Mouse (Mus musculus): ENCODE measurements around the gene Arhgap27. TPM values are rescaled to one million over a fixed set of nuclear protein-coding genes. Genes with fewer than 3 reads are reported as not detected.
"Not testable (repeated sequence)": the region's sequence is repeated elsewhere in the genome, so short reads cannot be mapped to it uniquely, and the experiment has no call there.

Arhgap27 gene
- polyA plus RNA-seq, 1 experiment from 2014 or later = 40.2 TPM

DNA sequence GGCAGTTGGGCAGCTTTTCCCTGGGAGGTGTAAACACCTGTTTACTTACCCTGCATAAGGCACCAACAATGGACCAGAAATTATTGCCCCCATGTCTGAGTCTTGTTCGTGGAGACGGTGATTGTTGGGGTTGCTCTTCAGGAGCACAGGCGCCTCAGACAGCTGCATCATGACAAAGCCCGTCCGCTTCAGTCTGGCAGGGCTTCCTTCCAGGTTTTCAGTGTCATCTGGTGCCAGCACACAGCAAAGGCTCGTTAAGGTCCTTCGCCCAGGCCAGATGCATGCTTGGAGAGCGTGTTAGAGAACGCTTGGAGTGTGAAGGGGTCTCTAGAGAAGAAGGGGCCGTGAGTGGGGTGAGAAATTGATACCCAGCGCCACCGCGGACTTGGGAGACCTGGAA lies 38.8 kb downstream of the Arhgap27 start:
- no peak for ATAC-seq
- Histone ChIP-seq H3K4me3 (ENCODE audit: low read length) (no peak overlapping the region), H3K36me3 (ENCODE audit: control insufficient read depth, insufficient read depth, low read length) (no peaks in the 10 kb centered on the region), H3K27ac (ENCODE audit: low read length) (no peak overlapping the region), H3K27me3 (replicated peaks; ENCODE audit: control insufficient read depth, insufficient read depth, low read length) (no peaks in the 10 kb centered on the region), H3K9me3 (ENCODE audit: control insufficient read depth, low read length) (no peaks in the 10 kb centered on the region), H3K4me1 (ENCODE audit: control insufficient read depth, insufficient read depth, low read length) (no peaks in the 10 kb centered on the region), H3K9ac (ENCODE audit: low read depth, low read length) (no peak overlapping the region), H3K4me2 (ENCODE audit: low read depth, low read length) (no peak overlapping the region)
- WGBS = 58% methylated on average over 13 of the region's 13 CpGs

DNA sequence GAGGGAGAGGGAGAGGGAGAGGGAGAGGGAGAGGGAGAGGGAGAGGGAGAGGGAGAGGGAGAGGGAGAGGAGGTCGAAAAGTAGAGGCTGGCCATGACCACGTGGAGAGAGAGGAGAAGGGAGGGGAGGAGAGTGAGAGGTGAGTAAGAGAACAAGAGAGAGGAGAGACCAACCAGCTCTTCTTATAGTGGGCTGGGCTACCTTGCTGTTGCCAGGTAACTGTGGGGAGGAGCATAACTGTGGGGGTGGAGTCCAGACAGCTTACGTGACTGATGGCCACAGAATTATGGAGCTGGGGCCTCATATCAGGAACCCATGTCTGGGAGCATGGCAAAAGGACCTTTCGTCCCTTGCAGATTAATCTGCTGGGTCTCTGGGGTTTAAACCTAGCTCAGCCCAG lies 40.7 kb downstream of the Arhgap27 start:
- ATAC-seq = peak; percentile 49; the same call in 1 of the 2 replicates
- 38% methylated on average over 4 of the region's 4 CpGs for WGBS
- H3K27ac ChIP-seq (ENCODE audit: low read length) = not testable (repeated sequence)

DNA sequence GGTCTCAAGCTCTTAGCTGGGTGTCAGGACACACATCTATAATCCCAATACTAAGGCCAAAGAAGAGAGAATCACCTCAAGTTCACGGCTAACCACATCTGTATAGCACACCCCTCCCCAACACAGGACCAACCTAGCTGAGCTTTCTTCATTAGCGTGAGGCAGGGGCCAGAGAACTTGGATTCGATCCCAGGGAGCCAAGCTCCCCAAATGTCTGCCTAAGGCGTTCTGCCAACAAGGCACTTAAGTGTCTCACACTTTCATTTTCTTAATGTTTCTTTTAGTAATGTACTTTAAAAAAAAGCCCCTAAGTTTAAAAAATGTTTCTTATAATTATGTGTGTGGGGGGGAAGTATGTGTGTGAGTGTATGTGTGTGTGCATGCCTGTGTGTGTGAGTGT lies 42.8 kb downstream of the Arhgap27 start:
- ATAC-seq = no peak
- Histone ChIP-seq H3K4me1 (ENCODE audit: control insufficient read depth, insufficient read depth, low read length) (no peaks in the 10 kb centered on the region), H3K9me3 (ENCODE audit: control insufficient read depth, low read length) (no peaks in the 10 kb centered on the region), H3K27ac (ENCODE audit: low read length) (no peak overlapping the region), H3K4me3 (ENCODE audit: low read length) (no peak overlapping the region), H3K4me2 (ENCODE audit: low read depth, low read length) (no peak overlapping the region), H3K27me3 (replicated peaks; ENCODE audit: control insufficient read depth, insufficient read depth, low read length) (no peaks in the 10 kb centered on the region), H3K9ac (ENCODE audit: low read depth, low read length) (no peak overlapping the region), H3K36me3 (ENCODE audit: control insufficient read depth, insufficient read depth, low read length) (no peaks in the 10 kb centered on the region)
- 52% methylated on average over 4 of the region's 4 CpGs for WGBS

More for the DNA sequence above, 40.7 kb downstream of the Arhgap27 start:
- H3K4me3 ChIP-seq (ENCODE audit: low read length); H3K27me3 ChIP-seq (replicated peaks; ENCODE audit: control insufficient read depth, insufficient read depth, low read length); H3K9me3 ChIP-seq (ENCODE audit: control insufficient read depth, low read length); H3K9ac ChIP-seq (ENCODE audit: low read depth, low read length); H3K4me1 ChIP-seq (ENCODE audit: control insufficient read depth, insufficient read depth, low read length); H3K4me2 ChIP-seq (ENCODE audit: low read depth, low read length); H3K36me3 ChIP-seq (ENCODE audit: control insufficient read depth, insufficient read depth, low read length): not testable (repeated sequence)

DNA sequence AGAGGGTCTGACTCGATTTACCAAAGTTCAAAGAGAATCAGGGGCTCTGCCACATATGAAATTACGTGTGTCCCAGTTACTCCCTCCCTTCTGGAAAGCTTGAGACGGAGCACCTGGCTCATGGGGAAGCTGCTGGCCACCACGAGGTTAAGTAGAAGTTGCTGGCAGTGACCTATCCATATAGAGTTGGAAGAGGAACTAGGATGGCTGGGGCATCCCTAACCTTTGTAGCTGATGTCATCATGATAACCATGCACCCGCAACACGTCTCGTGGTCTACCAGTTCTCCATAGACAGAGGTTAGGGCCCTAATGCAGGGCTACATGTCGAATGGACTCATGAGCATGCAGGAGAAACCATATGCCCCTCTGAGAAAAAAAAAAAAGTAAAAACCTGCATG lies 43.3 kb downstream of the Arhgap27 start:
- H3K9me3 ChIP-seq (ENCODE audit: control insufficient read depth, low read length) = no peaks in the 10 kb centered on the region
- H3K27me3 ChIP-seq (replicated peaks; ENCODE audit: control insufficient read depth, insufficient read depth, low read length) = no peaks in the 10 kb centered on the region
- H3K27ac ChIP-seq (ENCODE audit: low read length) = no peak overlapping the region
- 83% methylated on average over 8 of the region's 8 CpGs for WGBS
- H3K9ac ChIP-seq (ENCODE audit: low read depth, low read length) = no peak overlapping the region
- no peaks in the 10 kb centered on the region for H3K36me3 ChIP-seq (ENCODE audit: control insufficient read depth, insufficient read depth, low read length)
- H3K4me3 ChIP-seq (ENCODE audit: low read length) = no peak overlapping the region
- H3K4me1 ChIP-seq (ENCODE audit: control insufficient read depth, insufficient read depth, low read length) = peaks cover under 1% of the 10 kb centered on the region; the same call in 1 of the 2 replicates
- ATAC-seq = no peak
- no peak overlapping the region for H3K4me2 ChIP-seq (ENCODE audit: low read depth, low read length)

DNA sequence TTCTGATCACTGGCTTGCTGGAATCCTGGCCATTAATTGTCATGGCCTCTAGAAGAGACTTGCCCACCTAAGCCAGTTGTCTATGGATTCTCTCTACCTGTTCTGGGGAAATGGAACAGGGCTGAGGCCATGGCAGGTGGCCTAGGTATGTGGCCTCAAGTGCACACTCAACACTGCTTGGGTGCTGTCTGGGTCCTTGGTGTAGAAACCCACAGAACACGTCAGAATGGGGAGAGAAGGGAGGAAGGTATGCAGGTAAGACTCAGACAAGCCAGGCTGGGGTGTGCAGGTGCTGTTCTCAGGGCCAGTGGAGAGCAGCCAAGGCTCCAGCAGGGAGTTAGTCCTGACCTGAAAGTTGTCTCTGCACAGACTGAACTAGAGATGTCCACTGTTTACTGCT lies 45.5 kb downstream of the Arhgap27 start:
- 67% methylated on average over 1 of the region's 1 CpGs for WGBS
- H3K9ac ChIP-seq (ENCODE audit: low read depth, low read length) = no peak overlapping the region
- no peaks in the 10 kb centered on the region for H3K27me3 ChIP-seq (replicated peaks; ENCODE audit: control insufficient read depth, insufficient read depth, low read length)
- no peaks in the 10 kb centered on the region for H3K36me3 ChIP-seq (ENCODE audit: control insufficient read depth, insufficient read depth, low read length)
- no peaks in the 10 kb centered on the region for H3K9me3 ChIP-seq (ENCODE audit: control insufficient read depth, low read length)
- peaks cover 6% of the 10 kb centered on the region; the same call in 1 of the 2 replicates for H3K4me1 ChIP-seq (ENCODE audit: control insufficient read depth, insufficient read depth, low read length)
- no peak overlapping the region for H3K4me3 ChIP-seq (ENCODE audit: low read length)
- no peak for ATAC-seq
- H3K27ac ChIP-seq (ENCODE audit: low read length) = no peak overlapping the region
- H3K4me2 ChIP-seq (ENCODE audit: low read depth, low read length) = no peak overlapping the region

DNA sequence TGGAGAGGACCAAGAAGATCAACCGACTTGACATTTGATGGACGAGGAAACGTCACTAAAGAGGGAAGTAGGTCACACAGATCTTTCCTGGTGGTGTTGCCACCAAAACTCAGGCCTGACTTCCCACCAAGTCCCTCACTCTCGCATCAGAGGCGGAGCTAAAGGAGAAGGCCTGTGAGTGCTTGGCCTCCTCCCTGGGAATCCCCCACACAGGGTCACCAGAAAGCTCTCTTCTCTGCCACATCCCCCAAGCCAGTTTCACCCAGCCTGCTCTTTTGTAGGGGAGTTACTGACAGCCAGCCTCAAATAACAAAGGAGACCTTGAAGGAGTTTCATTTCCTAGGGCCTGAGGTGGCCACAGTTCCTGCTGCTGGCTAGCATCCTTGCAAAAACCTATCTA lies 48.1 kb downstream of the Arhgap27 start:
- H3K27me3 ChIP-seq (replicated peaks; ENCODE audit: control insufficient read depth, insufficient read depth, low read length) = no peaks in the 10 kb centered on the region
- H3K9me3 ChIP-seq (ENCODE audit: control insufficient read depth, low read length) = no peaks in the 10 kb centered on the region
- no peak overlapping the region for H3K4me3 ChIP-seq (ENCODE audit: low read length)
- H3K27ac ChIP-seq (ENCODE audit: low read length) = no peak overlapping the region
- no peak overlapping the region for H3K4me2 ChIP-seq (ENCODE audit: low read depth, low read length)
- no peaks in the 10 kb centered on the region for H3K36me3 ChIP-seq (ENCODE audit: control insufficient read depth, insufficient read depth, low read length)
- H3K9ac ChIP-seq (ENCODE audit: low read depth, low read length) = no peak overlapping the region
- WGBS = 64% methylated on average over 5 of the region's 5 CpGs
- no peak for ATAC-seq
- H3K4me1 ChIP-seq (ENCODE audit: control insufficient read depth, insufficient read depth, low read length) = peaks cover 14% of the 10 kb centered on the region

DNA sequence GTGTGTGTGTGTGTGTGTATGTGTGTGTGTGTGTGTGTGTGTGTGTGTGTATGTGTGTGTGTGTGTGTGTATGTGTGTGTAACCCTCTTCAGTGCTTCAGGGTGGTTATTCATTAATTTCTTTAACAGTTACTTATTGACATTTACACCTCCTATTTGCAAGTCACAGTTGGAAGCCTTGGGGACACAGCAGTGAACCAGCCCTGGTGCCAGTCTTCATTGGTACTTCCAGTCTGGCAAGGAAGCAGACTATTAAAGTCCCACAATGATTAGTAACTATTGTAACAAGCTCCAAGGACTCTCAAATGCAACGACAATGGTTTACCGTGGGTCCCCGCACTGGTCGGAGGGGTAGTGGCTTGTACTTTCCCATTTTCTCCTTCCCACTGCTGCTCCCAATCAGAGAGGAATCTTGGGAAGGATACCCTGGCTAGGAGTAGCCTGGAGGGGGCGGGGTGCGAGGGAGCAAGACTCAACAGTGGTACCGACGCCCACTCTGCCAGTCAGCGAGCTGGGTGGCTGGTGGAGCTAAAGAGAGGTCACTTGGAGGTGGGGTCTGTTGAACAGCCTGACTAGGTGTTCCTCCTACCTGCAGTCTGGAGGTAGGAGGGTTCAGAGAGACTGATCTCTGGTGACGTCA lies 48.6 kb downstream of the Arhgap27 start:
- no peak overlapping the region for H3K27ac ChIP-seq (ENCODE audit: low read length)
- 49% methylated on average over 10 of the region's 10 CpGs for WGBS
- no peak overlapping the region for H3K4me2 ChIP-seq (ENCODE audit: low read depth, low read length)
- no peak for ATAC-seq
- no peak overlapping the region for H3K9ac ChIP-seq (ENCODE audit: low read depth, low read length)
- H3K27me3 ChIP-seq (replicated peaks; ENCODE audit: control insufficient read depth, insufficient read depth, low read length) = no peaks in the 10 kb centered on the region
- no peaks in the 10 kb centered on the region for H3K9me3 ChIP-seq (ENCODE audit: control insufficient read depth, low read length)
- H3K4me3 ChIP-seq (ENCODE audit: low read length) = no peak overlapping the region
- no peaks in the 10 kb centered on the region for H3K36me3 ChIP-seq (ENCODE audit: control insufficient read depth, insufficient read depth, low read length)
- H3K4me1 ChIP-seq (ENCODE audit: control insufficient read depth, insufficient read depth, low read length) = peaks cover 14% of the 10 kb centered on the region

DNA sequence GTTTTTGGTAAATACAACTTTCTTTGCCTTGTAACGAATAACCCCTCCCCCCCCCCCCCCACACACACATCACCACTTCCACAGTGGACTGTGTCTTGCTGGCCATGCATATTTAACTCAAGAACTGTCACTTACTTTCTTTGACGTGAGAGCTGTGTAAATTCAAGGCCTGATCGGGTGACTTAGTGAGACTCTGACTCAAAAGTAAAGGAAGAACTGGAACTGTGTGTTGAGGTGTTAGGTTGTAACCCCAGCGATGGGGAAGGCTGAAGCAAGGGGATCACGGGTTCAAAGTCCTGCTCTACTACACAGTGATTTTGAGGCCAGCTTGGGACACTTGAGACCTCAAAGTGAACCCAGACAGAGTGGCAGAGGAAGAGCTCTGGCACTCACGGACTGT lies 50.0 kb downstream of the Arhgap27 start:
- no peak for ATAC-seq
- Histone ChIP-seq H3K36me3 (ENCODE audit: control insufficient read depth, insufficient read depth, low read length) (no peaks in the 10 kb centered on the region), H3K27ac (ENCODE audit: low read length) (no peak overlapping the region), H3K4me2 (ENCODE audit: low read depth, low read length) (no peak overlapping the region), H3K4me3 (ENCODE audit: low read length) (no peak overlapping the region), H3K4me1 (ENCODE audit: control insufficient read depth, insufficient read depth, low read length) (peaks cover 14% of the 10 kb centered on the region), H3K9me3 (ENCODE audit: control insufficient read depth, low read length) (no peaks in the 10 kb centered on the region), H3K27me3 (replicated peaks; ENCODE audit: control insufficient read depth, insufficient read depth, low read length) (no peaks in the 10 kb centered on the region), H3K9ac (ENCODE audit: low read depth, low read length) (no peak overlapping the region)
- 67% methylated on average over 6 of the region's 6 CpGs for WGBS

DNA sequence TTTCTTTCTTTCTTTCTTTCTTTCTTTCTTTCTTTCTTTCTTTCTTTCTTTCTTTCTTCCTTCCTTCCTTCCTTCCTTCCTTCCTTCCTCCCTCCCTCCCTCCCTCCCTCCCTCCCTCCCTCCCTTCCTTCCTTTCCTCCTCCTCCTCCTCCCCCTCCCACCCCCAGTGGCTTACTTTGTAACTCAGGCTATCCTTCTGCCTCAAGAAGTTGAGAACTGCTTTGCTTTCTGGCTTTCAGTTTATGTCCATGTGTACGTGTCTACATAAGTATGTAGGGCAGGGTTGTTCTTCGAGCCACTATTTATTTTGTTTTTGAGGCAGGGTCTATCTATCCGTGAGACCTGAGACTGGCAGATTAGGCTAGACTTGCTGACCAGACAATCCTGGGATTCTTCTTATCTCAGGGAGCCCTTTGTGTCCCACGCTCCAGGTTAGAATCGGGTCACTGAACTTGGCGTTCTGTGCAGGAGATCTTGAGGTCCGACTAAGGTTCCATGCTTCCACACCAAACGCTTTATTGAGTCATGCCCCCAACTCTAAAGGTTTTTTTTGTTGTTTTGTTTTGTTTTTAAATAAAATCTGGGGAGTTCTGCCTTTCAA lies 50.7 kb downstream of the Arhgap27 start:
- 63% methylated on average over 8 of the region's 8 CpGs for WGBS
- Histone ChIP-seq H3K4me3 (ENCODE audit: low read length) (no peak overlapping the region), H3K4me1 (ENCODE audit: control insufficient read depth, insufficient read depth, low read length) (peaks cover 17% of the 10 kb centered on the region), H3K9me3 (ENCODE audit: control insufficient read depth, low read length) (no peaks in the 10 kb centered on the region), H3K27ac (ENCODE audit: low read length) (no peak overlapping the region), H3K36me3 (ENCODE audit: control insufficient read depth, insufficient read depth, low read length) (no peaks in the 10 kb centered on the region), H3K27me3 (replicated peaks; ENCODE audit: control insufficient read depth, insufficient read depth, low read length) (no peaks in the 10 kb centered on the region), H3K4me2 (ENCODE audit: low read depth, low read length) (no peak overlapping the region), H3K9ac (ENCODE audit: low read depth, low read length) (no peak overlapping the region)
- ATAC-seq = no peak
